Mouse (Mus musculus): ENCODE results near the gene Tubgcp2. TPM values are rescaled to one million over a fixed set of nuclear protein-coding genes. Genes with fewer than 3 reads are reported as not detected.
A peak's percentile ranks its signal among the peaks of the same experiment; 100 is the strongest.

Tubgcp2 gene
- total RNA-seq, 1 experiment from 2014 or later = 47.4 TPM

DNA sequence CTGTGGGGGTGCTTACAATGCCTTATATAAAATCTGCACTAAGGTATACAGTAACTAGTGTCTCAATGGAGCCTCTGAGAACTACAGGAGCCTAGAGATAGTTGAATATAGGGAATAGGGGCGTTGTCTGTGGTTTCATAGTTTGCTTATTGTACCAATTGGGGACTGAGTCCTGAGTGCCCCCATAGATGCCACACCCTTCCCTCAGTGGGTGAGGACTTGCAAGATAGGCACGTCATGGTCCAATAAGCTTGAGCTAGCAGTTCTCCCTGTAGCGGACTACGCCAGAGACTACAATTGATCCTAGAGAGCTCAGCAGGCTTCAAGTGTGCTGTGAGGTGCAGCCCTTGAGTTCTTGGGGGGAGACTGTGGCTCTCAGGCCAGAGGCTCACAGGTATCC lies 81.0 kb downstream of the Tubgcp2 start:
- peak; percentile 28; the same call in 1 of the 2 replicates for ATAC-seq (replicated peaks; ENCODE audit: low read depth, poor library complexity, severe bottlenecking)

DNA sequence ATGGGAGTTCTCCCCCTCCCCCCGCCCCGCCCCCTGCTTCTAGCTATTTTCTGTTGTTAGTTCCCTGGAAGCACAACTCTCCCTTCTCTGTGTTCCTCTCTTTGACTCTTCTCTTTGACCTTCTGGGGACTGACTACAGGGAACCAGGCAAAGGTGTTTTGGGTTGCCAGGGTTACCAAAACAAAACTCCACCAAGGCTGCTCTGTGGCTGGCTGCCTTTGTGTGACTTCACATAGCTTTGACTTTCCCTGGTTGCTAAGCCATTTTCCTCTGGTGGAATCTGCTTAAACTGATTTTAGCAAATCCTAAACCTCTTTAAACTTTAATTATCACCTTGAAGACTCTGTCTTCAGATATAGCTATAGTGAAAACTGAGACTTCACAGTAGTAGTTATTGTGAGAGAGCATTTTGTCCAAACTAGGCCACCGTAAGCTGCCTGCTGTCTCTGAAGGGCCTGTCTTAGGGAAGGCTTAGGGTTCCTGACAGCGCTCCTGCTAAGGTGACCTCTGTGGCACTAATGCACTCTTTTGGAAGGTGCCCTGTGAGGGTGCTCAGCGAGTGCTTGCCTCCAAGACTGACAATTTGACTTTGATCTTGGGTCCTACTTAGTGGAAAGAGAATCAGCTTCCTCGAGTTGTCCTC lies 84.4 kb downstream of the Tubgcp2 start:
- ATAC-seq (replicated peaks; ENCODE audit: low read depth, poor library complexity, severe bottlenecking) = no peak

DNA sequence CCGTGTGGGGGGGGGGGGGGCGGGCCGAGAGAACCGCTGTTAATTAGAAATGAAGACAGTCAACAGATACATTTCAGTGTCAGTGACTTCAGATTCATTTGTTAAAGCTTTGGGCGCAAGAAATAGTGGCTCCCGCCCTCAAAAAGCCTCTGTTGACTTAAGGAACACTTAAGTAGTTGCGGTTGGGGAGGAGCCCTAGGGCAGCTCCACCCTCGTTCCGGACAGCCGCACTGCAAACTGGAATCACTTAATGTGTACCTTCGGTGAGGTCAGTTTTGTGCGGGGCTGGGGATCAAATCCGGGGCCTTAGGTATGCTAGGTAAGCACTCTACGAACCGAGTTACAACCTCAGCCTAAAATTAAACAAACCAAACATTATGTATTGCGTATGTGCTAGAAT lies 85.4 kb downstream of the Tubgcp2 start:
- ATAC-seq (replicated peaks; ENCODE audit: low read depth, poor library complexity, severe bottlenecking) = peak; percentile 58

DNA sequence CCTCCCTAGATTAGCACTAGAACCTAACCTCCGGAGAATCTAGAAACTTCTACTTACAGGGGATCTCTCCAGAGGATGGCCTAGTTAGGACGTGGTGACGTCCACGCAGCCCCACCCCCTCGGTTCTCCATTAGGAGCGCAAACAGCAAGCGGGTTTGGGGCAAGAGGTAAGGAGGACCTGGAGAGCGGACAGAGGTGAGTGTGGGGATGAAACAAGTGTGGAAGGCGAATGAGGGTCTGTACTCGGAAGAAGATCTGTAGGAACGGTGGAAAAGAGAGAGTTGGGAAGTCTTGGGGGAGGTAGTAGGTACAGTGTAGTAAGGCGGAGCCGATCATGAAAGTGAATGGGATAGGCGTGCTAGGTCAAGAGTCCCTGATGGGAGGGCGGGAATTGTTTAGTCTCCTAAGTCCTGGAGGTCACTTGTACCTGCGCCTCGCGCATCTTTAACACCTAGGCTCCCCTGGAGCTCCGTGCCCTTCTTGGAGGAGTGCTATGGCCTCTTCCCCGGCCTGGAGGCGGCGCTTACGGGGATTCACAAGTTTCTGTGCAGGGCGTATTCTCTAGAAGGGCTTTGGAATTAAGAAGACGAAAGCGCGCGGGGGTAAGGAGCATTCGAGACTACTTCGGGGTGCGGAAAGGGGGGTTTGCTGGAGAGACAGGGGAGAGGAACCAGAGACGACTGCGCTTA lies 86.0 kb downstream of the Tubgcp2 start:
- ATAC-seq (replicated peaks; ENCODE audit: low read depth, poor library complexity, severe bottlenecking) = peak; percentile 63

DNA sequence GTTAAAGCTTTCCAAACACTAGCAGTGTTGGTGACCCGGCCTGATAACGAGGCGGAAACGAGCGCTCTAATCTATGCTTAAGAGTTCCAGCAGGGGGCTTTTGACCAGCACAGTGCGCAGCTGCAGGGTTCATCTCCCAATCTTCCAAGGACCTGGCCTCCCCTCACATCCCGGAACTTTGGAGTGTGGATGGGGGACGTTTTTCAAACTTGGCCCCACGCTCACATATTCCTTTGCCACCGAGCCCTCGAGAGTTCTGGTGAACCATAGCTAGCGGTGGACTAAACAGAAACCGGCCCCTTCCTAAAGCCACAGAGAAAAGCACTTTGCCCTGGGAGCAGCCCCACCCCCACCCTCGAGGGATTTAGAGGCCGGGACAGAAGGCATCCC lies 86.6 kb downstream of the Tubgcp2 start:
- peak; percentile 77 for ATAC-seq (replicated peaks; ENCODE audit: low read depth, poor library complexity, severe bottlenecking)

DNA sequence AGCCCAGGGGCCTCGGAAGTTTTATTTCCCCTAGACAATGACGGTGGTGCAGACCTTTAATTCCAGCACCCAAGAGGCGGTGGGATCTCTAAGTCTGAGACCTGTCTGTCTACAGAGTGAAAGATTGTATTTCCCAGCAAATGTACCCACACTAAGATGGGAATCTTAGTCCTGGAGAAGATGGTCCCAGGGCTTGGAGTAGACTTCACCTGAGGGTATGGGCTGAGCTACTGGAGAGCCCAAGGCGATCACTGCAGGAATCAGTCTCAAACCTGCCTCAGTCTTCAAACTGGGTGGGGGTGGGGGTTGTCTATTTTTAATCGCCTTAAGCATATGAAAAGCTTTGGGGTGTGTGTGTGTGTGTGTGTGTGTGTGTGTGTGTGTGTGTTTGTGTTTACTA lies 90.4 kb downstream of the Tubgcp2 start:
- ATAC-seq (replicated peaks; ENCODE audit: low read depth, poor library complexity, severe bottlenecking) = no peak

Other genes starting within 250 kb of the Tubgcp2 start
- not detected in 2 replicates for gene Adgra1, start 202.5 kb downstream of the Tubgcp2 start, total RNA-seq (2017)
- gene Kndc1, start 142.0 kb downstream of the Tubgcp2 start, total RNA-seq (2017) = not detected in 2 replicates
- gene Utf1, start 92.9 kb downstream of the Tubgcp2 start, total RNA-seq (2017) = not detected in 2 replicates
- gene 6430531B16Rik, start 57.9 kb downstream of the Tubgcp2 start, total RNA-seq (2017) = 0.49 TPM in 1 of 2 replicates, not detected in the other
- gene Adam8, start 44.1 kb downstream of the Tubgcp2 start, total RNA-seq (2017) = 0.34 and 0.46 TPM in 2 replicates
- gene Zfp511, start 278 bp downstream of the Tubgcp2 start, total RNA-seq (2017) = 21.7 and 23.6 TPM in 2 replicates
- not detected in 2 replicates for gene Msx3, start 12.4 kb upstream of the Tubgcp2 start, total RNA-seq (2017)
- not detected in 2 replicates for gene Caly, start 45.9 kb upstream of the Tubgcp2 start, total RNA-seq (2017)
- not detected in 2 replicates for gene Prap1, start 56.7 kb upstream of the Tubgcp2 start, total RNA-seq (2017)
- 2.8 and 6.6 TPM in 2 replicates for gene Fuom, start 65.8 kb upstream of the Tubgcp2 start, total RNA-seq (2017)
- 11.1 and 11.4 TPM in 2 replicates for gene Paox, start 79.1 kb upstream of the Tubgcp2 start, total RNA-seq (2017)
- 59.3 and 73.0 TPM in 2 replicates for gene Echs1, start 79.8 kb upstream of the Tubgcp2 start, total RNA-seq (2017)
- gene Mtg1, start 100.9 kb upstream of the Tubgcp2 start, total RNA-seq (2017) = 13.6 and 21.2 TPM in 2 replicates
- gene Sprn, start 118.2 kb upstream of the Tubgcp2 start, total RNA-seq (2017) = not detected in 2 replicates
- gene Olfr522, start 128.1 kb upstream of the Tubgcp2 start, total RNA-seq (2017) = not detected in 2 replicates
- not detected in 2 replicates for gene Olfr523, start 136.5 kb upstream of the Tubgcp2 start, total RNA-seq (2017)
- not detected in 2 replicates for gene Olfr524, start 169.3 kb upstream of the Tubgcp2 start, total RNA-seq (2017)
- gene Cd163l1, start 181.6 kb upstream of the Tubgcp2 start, total RNA-seq (2017) = not detected in 2 replicates
- gene 5830411N06Rik, start 210.6 kb upstream of the Tubgcp2 start, total RNA-seq (2017) = not detected in 2 replicates